Mouse (Mus musculus) lung, postnatal 0 days (tissue): ENCODE results near the gene Sprr3.

ENCODE experiments used
- CTCF ChIP-seq: IDR thresholded peaks from 2 replicates; pipeline ENCODE4 v1.5.1; 2016; ENCODE audit warnings: antibody characterized with exemption, mild to moderate bottlenecking
- EP300 ChIP-seq: IDR thresholded peaks from 2 replicates; pipeline ENCODE4 v1.6.1; 2016; ENCODE audit warnings: antibody characterized with exemption, mild to moderate bottlenecking, control low read depth

- TF ChIP-seq EP300 = no peak
- no peak for TF ChIP-seq CTCF
Observed at GRCm38 (mm10) chr3:92432282-92432681, 26.2 kb downstream of the Sprr3 start, which contains the start of gene Sprr2k.
